Mouse (Mus musculus) inflammation-experienced regulatory T-cells, adult 6 months (primary cell): ENCODE results near the gene Ngef. TPM values are rescaled to one million over a fixed set of nuclear protein-coding genes. Genes with fewer than 3 reads are reported as not detected.
A peak's percentile ranks its signal among the peaks of the same experiment; 100 is the strongest.
"Not testable (repeated sequence)": the region's sequence is repeated elsewhere in the genome, so short reads cannot be mapped to it uniquely, and the experiment has no call there.

Experiments used
- ATAC-seq: one replicate; pipeline ENCODE4 v1.8.0; 2017
- polyA plus RNA-seq, 3 experiments: library from polyadenylated mRNA; unstranded; fragments of 100-300 nt; shearing (Covaris generic); gene quantifications; one replicate each; pipeline ENCODE4 v1.2.1; 2017

Ngef gene
- polyA plus RNA-seq, 3 experiments from 2014 or later: not detected

DNA sequence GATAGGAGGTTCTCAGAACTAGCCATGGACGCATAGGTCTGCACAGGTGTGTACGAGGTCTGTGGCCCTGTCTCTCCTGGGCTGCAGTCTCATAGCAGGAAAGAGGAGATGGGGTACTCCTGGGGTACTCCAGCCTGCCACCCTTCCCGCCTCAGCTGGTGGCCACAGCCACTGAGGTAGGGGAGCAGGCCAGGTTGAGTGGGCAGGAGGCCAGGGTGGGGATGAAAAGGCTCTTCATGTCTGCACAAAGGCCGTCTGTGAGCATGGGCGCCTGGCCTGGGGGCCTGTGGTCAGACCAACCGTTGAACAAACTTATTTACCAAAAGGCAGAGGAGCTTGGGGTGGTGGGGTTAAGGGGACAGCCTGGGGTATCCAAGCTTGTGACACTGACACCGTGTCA lies 101.8 kb downstream of the Ngef start:
- ATAC-seq: no peak

DNA sequence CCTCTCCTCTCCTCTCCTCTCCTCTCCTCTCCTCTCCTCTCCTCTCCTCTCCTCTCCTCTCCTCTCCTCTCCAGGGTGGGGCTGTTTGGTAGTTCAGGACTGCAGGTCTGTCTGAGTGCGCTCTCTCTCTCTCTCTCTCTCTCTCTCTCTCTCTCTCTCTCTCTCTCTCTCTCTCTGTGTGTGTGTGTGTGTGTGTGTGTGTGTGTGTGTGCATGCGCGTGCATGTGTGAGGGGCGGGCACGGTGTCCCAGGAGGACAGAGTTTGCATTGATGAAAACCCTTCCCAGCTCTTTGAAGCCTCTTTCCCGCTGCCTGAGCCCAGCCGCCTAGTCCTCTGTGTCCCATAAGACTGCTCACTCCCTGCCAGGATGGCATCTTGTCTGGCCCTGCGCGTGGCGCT lies 103.7 kb downstream of the Ngef start, which contains the start of gene Snorc:
Gene Snorc, plus strand, starts transcription at position 301 of the 400 bp plus-strand sequence.
- ATAC-seq: not testable (repeated sequence)

DNA sequence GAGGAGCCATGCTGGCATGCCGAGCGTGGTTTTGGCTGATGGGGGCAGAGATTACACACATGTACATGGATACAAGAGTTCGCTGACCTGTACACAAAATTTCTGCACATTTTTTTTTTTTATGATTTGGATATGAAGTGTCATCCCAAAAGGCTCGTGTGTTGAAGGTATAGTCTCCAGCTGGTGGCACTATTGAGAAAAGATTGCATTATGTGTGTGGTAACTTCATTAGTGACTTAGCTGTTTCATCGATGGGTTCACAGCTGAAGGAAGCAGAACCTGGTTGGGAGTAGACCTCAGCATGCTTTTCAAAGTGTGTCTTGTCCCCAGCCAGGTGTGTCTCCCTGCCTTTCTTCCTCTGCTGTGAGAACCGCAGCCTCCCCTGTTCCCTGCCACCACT lies 105.3 kb downstream of the Ngef start:
- no peak for ATAC-seq

DNA sequence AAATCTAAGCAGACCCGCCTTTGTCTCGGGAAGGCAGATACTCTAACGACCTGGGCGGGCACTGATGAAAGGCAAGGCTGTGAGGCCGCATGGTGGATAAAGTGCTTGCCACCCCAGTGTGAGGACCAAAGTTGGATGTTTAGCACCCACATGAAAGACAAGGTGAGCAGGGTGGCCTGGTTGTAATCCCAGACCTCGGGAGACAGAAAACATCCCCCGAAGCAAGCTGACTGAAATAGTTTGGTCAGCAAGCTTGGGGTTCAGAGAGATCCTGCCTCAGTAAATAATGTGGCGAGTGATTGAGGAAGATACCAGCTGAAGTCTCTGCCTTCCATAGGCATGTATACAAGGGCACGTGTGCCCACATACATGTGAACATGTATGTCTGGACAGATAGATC lies 106.2 kb downstream of the Ngef start:
- no peak for ATAC-seq

DNA sequence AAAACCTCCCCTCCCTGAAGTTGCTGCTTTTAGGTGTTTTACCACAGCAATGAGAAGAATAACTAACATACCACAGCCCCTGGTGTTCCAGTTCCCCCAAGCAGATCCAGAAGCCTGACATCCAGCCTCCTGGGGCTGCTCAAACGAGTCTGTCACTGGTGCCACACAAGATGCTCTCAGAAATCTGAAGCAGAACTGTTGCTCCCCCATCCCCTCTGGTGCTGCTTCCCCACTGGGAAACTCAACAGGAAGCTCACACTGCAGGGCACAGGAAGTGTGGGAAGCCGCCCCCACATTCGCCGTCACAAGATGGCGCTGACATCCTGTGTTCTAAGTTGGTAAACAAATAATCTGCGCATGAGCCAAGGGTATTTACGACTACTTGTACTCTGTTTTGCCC lies 113.8 kb downstream of the Ngef start:
- not testable (repeated sequence) for ATAC-seq

DNA sequence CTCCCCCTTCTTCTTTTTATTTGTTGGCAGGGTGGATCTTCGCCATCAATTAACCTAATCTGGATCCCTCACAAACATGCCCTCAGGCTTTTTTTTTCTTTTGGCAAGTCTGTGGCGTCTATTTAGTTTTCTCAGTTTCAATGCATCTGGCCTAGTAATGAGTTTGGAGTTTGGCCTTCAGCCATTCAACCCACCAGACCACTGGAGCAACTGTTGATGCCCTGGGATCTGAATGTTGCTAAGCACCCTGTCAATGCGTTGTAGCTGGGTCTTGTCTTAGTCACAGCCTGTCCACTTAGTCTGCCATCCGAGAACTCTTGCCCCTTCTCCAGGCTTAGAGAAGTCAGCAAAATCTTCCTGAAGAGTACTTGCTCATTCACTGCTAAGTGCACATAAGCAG lies 115.6 kb downstream of the Ngef start:
- no peak for ATAC-seq

DNA sequence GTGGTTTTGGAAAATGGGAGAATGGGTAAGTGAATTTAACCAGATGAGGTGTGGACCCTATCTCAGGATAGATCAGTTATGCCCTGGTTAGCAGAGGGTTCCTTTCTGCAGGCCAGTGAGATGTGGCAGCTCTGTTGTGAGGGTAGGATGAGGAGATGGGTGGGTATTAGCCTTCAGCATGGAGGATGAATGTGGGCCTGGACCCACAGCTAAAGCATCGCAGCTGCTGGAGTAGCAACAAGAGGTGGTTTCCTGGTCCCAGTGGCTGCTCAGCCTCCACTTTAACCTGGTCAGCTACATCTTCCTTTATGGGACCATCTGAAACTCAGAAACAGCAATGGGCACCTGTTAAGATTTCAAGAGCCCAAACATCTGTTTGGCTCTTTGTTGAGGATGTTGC lies 117.2 kb downstream of the Ngef start:
- no peak for ATAC-seq

DNA sequence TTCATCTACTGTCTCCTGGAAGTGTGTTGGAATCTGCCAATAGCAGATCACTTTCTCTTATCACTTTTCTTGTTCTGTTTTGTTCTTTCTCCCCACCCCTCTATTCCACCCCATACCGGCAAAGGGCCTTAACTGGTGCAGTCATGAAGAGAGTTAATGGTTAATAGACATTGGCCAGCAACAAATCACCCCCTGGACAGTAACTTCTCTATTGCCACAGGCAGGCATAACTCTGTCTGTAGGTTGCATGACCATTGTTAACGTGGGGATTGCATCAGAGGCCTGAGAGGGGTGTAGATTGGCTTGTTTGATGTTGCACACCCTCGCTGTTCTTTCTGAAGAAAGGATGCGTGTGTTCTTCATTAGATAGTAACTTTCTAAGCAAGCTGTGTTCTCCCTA lies 124.2 kb downstream of the Ngef start:
- no peak for ATAC-seq

DNA sequence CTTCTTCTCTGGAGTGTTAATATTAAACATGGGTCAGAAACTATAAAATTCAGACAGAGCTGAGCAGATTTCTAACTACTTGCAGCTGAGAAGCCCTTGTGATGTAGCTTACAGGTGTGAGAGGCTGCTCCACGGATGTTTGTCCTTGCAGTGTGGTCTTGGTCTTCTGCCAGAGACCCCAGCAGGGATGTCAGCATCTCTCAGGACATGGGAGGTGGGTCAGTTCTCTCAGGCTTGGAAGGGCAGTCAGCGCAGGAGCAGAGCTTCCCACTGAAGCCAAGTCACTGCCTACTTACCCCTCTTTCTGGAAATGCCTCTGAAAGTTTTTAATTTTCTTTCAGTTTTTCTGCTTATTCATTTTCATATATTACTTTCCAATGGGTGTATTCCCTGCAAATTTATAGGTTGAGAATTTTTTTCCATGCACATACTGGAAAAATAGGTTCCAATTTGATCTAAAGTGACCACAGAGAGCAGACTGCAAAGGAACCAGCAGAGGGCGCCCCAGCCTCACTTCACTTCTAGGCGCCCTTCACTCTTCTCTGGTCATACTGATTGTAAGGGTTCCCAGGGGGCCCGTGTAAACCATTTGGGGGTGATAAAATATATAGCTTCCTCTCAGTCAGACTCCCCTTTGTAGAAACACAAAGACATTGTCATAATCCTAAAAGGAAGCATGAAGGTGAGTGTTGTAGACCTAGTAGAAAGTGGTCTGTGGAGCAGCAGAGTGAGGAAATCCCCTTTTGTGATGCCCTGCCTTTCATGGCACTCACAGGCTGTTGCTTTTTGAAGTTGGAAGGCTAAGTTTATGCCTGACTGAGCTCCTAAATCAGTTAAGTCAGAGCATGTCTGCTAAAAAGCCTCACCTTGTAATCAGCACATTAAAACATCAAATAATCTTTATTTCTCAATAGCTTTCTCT lies 126.2 kb downstream of the Ngef start:
- peak; percentile 71 for ATAC-seq

DNA sequence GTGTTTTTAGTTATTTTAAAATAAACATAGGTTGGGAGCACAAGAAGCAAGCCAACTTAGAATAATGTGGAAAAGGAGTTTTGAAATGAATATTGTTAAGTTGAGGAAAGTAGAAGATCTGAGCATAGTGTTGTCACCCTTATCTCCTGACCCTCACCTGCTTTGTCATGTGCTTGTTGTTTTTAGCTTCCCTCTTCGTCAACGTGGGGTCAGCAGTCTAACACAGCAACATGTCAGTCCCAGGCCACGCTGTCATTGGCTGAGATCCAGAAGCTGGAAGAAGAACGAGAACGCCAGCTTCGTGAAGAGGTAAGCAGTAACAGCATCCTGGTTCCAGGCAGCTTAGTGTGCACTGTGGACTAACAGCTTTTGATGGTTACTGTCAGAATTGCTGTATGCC lies 137.1 kb downstream of the Ngef start:
- no peak for ATAC-seq

DNA sequence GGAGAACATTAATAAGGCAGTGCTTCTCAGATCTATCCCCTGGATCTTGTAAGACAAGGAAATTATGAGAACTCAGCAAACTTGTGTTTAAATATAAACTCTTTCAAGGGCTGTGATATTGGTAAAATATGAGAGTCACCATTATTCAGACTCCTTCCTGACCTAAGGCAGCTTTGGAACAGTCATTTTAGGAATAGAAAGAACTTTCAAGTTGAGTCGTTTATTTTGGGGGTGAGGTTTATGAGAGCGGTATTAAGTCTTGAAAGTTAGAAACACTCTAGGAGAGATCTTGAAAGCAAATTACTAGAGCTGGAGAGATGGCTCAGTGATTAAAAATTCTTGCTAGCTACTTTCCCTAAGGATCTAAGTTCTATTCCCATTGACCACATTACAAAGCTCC lies 138.5 kb downstream of the Ngef start:
- ATAC-seq: no peak

Other genes starting within 250 kb of the Ngef start
- 10 to 100 TPM; 44.7 to 78.2 (median 51.4) TPM for gene Gigyf2, start 246.9 kb downstream of the Ngef start, polyA plus RNA-seq
- gene Kcnj13, start 179.1 kb downstream of the Ngef start, polyA plus RNA-seq: 1 to 10 TPM in 2 of 3 experiments, not detected in 1; 1.1 to 1.8 TPM
- not detected for gene Snorc, start 103.6 kb downstream of the Ngef start, polyA plus RNA-seq
- gene Neu2, start 64.0 kb downstream of the Ngef start, polyA plus RNA-seq: not detected
- gene Inpp5d, start 46.4 kb upstream of the Ngef start, polyA plus RNA-seq: 100 to 1,000 TPM; 124 to 158 (median 135) TPM
- gene Atg16l1, start 182.0 kb upstream of the Ngef start, polyA plus RNA-seq: 10 to 100 TPM; 12.6 to 23.9 (median 21.1) TPM
- gene Sag, start 229.8 kb upstream of the Ngef start, polyA plus RNA-seq: 1 to 10 TPM; 1.7 to 5.3 (median 4.2) TPM